Mouse (Mus musculus) midbrain, embryonic 12.5 days (tissue): ENCODE data around the gene Atf7ip. TPM values are rescaled to one million over a fixed set of nuclear protein-coding genes. Genes with fewer than 3 reads are reported as not detected.
A peak's percentile ranks its signal among the peaks of the same experiment; 100 is the strongest.

ENCODE experiments used
- ATAC-seq: fragments of 200-750 bp; cut with Nextera tagmentation; 2 replicates; pipeline ENCODE4 v1.8.0; 2017; ENCODE audit warnings: low read depth, moderate TSS enrichment, moderate library complexity; ENCODE audit not compliant: low FRiP score
- H3K27ac ChIP-seq: fragments of 300-500 bp; sonication (generic); replicated peaks from 2 replicates; pipeline ENCODE4 v1.5.1; 2016; ENCODE audit warnings: mild to moderate bottlenecking
- H3K27me3 ChIP-seq: fragments of 300-500 bp; sonication (generic); 2 replicates; pipeline ENCODE4 v1.6.1; 2016; ENCODE audit warnings: mild to moderate bottlenecking
- H3K36me3 ChIP-seq: fragments of 300-500 bp; sonication (generic); 2 replicates; pipeline ENCODE4 v1.6.1; 2016
- H3K4me1 ChIP-seq: fragments of 300-500 bp; sonication (generic); 2 replicates; pipeline ENCODE4 v1.6.1; 2016
- H3K4me2 ChIP-seq: fragments of 300-500 bp; sonication (generic); replicated peaks from 2 replicates; pipeline ENCODE4 v1.6.1; 2016; ENCODE audit warnings: mild to moderate bottlenecking, moderate library complexity
- H3K4me3 ChIP-seq: fragments of 300-500 bp; sonication (generic); 2 replicates; pipeline ENCODE4 v1.5.1; 2016; ENCODE audit warnings: mild to moderate bottlenecking
- H3K9ac ChIP-seq: fragments of 300-500 bp; sonication (generic); replicated peaks from 2 replicates; pipeline ENCODE4 v1.6.1; 2016; ENCODE audit warnings: mild to moderate bottlenecking, moderate library complexity
- H3K9me3 ChIP-seq: fragments of 300-500 bp; sonication (generic); 2 replicates; pipeline ENCODE4 v1.6.1; 2016; ENCODE audit warnings: mild to moderate bottlenecking
- WGBS: fragments of 180-500 bp; shearing (Covaris S2); methylation state at CpG from one replicate; pipeline ENCODE4 v1.1.7; 2016; 5-methylcytosine and 5-hydroxymethylcytosine counted together
- polyA plus RNA-seq: library from polyadenylated mRNA; unstranded; fragments of >200 nt; fragmentation: Nextera tagmentation; extraction: Ambion mirVana; gene quantifications from 2 replicates; pipeline ENCODE4 v1.2.1, GENCODE M21; 2016

Gene Atf7ip
- polyA plus RNA-seq, 1 experiment from 2014 or later: 61.4 TPM

DNA sequence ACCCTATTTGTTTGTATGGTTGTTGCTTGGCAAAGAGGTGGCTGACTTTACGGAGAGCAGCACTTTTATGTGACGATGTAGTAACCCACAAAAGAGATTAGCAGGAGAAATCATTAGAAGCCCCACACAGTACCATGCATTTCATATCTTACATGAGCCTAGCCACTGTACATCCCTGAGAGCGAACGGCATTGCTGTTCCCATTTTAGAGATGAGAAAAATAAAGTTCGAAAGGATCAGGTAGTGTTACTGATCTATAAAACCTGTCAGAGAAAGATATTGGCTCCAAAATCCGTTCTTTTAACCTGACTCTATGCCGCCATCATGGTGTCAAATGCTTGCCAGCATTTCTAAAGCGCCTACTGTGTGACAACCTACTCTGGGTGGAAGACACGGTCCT is 36.2 kb upstream of the Atf7ip start:
- Histone ChIP-seq H3K4me2 (no peak overlapping the region), H3K36me3 (no peaks in the 10 kb centered on the region), H3K4me3 (no peak overlapping the region), H3K9ac (no peak overlapping the region), H3K27ac (peak overlapping the region; percentile 98), H3K4me1 (peaks cover 25% of the 10 kb centered on the region), H3K27me3 (no peaks in the 10 kb centered on the region), H3K9me3 (peaks cover 9% of the 10 kb centered on the region; the same call in 1 of the 2 replicates)
- 62% methylated on average over 9 of the region's 9 CpGs for WGBS
- no peak for ATAC-seq

DNA sequence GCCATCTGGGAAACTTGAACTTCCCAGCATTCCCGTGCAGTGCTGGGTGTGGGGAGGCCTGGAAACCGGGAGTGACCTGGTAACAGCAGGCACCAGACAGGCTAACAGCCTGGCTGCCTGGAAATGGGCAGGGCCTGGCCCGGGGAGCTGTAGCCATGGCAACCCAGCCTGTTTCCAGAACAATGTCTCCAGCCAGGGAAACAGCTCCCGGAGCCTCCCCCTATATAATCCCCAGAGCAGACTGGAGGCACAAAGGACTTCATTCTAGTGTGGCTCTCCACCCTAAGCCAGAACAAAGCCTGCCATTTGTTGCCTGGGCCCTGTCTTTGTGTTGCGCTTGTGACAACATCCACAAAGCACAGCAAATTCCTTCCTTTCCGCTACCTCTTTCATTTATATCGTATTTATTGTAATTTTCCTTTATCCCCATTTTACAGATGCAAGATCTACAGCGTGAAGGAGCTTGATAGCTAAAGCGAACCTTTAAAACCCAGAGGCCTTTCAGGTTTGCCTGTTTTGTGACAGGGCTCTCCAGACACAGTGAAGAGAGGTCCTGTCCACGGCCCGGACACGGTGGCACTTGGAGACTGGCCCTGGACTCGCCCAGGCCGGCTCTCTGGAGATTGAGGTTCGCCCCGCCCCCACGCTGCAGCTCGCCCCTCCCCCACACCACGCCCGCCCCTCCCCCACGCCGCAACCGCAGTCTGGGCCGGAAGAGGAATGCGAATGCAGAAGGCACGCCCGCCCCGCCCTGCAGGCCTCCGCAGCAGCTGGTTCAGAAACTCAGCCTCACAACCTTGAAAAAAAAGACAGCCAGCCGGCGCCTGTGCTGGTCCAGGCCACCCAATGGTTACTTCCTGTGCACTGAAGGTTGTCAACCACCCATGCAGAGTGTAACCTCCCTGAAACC is 35.4 kb upstream of the Atf7ip start:
- WGBS: 1% methylated on average over 31 of the region's 31 CpGs
- peak overlapping the region; percentile 35; the same call in 1 of the 2 replicates for H3K9ac ChIP-seq
- peak overlapping the region; percentile 98 for H3K27ac ChIP-seq
- peak overlapping the region; percentile 33 for H3K4me2 ChIP-seq
- peaks cover 3% of the 10 kb centered on the region; the same call in 1 of the 2 replicates for H3K9me3 ChIP-seq
- H3K36me3 ChIP-seq: no peaks in the 10 kb centered on the region
- peak; percentile 90 for ATAC-seq
- H3K4me3 ChIP-seq: no peak overlapping the region
- H3K4me1 ChIP-seq: peaks cover 33% of the 10 kb centered on the region
- H3K27me3 ChIP-seq: no peaks in the 10 kb centered on the region

DNA sequence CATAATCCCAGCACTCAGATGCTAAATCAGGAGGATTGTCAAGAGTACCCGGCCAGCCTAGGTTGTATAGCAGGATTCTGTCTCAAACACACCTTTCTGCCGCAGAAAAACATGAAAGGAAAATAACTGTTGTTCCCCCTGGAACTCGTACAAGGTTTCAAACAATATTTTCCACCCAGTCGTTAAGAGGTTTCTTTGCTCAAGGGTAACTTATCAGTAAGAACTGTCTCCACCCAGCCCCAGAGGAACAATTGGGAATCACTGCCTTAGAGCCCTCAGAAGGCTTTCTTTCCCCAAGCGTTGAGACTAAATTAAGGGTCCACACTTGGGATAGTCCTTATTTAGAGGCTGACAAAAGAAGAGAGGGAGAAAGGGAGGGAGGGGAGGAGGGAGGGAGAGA is 34.4 kb upstream of the Atf7ip start:
- no peak for ATAC-seq
- Histone ChIP-seq H3K9me3 (no peaks in the 10 kb centered on the region), H3K4me2 (no peak overlapping the region), H3K9ac (no peak overlapping the region), H3K4me3 (no peak overlapping the region), H3K27ac (peak overlapping the region; percentile 98), H3K36me3 (no peaks in the 10 kb centered on the region), H3K4me1 (peaks cover 31% of the 10 kb centered on the region), H3K27me3 (no peaks in the 10 kb centered on the region)
- 19% methylated on average over 5 of the region's 5 CpGs for WGBS

DNA sequence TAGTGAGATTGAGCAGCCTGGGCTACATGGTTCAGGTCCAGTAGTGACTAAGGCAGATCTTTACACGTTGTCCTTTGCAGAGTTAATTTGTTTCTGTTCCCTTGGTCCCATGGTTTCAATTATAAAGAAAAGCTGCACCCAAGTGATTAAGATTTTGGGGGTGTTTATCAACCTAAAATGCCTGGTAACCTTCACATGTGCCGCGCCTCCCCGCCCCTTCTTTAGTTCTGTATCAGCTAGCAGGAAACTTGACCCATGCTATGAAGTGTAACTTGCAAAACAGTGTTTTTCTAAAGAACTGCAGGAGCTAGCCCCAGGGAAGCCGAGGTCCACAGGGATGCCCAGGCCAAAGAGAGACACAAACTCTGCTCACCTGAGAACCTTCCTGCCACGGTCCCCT is 33.2 kb upstream of the Atf7ip start:
- no peaks in the 10 kb centered on the region for H3K36me3 ChIP-seq
- no peak overlapping the region for H3K9ac ChIP-seq
- no peak overlapping the region for H3K4me2 ChIP-seq
- no peak for ATAC-seq
- H3K4me3 ChIP-seq: no peak overlapping the region
- H3K27me3 ChIP-seq: no peaks in the 10 kb centered on the region
- 68% methylated on average over 6 of the region's 6 CpGs for WGBS
- H3K4me1 ChIP-seq: peaks cover 29% of the 10 kb centered on the region
- no peaks in the 10 kb centered on the region for H3K9me3 ChIP-seq
- no peak overlapping the region for H3K27ac ChIP-seq

DNA sequence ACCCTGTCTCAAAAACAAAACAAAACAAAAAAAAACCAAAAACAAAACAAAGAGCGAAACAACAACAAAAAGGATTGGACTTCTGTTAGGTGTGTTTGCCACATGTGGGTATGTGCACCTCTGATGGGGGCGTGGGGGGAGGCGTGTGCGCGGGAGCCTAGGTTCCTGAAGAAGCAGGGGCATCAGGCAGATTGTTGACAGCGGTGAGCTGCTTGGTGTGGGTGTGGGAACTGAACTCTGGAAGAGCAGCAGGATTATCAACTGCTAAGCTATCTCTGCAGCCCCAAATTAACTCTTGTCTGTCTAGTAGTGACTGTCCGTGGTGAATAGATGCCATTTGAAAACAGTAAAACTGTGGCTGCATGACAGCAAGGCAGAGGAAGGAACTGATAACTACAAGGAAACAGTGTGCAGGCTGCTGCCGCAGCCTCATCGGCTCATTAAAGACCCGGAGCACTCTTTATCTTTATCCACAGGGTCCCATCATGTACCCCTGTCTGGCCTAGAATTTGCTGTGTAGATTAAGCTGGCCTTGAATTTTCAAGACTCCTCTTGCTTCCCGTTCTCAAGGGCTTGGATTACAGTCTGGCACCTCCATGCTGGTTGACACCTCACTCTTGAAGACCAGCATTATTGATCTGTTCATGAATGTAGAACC is 32.4 kb upstream of the Atf7ip start:
- H3K27ac ChIP-seq: no peak overlapping the region
- WGBS: 73% methylated on average over 11 of the region's 11 CpGs

DNA sequence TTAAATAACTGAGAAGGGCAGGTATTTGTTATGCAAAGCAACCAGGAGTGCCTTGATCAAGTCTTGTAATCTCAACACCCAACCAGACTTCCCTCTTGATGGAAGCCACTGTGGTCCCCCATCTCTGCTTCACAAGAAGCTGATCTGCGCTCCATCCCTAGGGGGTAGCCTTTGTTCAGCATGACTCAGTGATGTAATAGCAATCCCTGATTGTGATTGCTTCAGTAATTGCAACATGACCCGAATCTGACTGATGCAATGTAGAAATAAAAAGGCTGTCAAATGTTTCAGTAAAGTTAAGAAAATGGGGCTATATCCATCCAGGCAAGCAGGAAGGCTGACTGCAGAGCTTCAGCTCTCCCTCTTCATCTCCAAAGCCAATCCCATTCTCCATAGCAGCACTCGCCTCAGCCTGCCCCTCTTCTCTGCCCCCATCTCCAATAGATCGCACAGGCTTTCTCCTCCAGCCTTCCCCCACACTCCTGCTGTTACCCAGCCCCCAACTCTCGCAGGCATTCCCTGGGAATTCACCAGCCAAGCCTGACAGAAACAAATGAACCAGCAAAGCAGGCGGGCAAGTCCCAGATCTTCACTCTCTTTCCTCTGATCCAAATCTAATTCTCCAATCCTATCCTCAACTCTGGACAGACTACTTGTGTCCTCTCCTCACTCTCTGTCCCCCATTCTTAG is 30.7 kb upstream of the Atf7ip start:
- Histone ChIP-seq H3K4me1 (peaks cover 19% of the 10 kb centered on the region), H3K4me2 (no peak overlapping the region), H3K36me3 (no peaks in the 10 kb centered on the region), H3K9ac (no peak overlapping the region), H3K4me3 (no peak overlapping the region), H3K27ac (peak overlapping the region; percentile 11; the same call in 1 of the 2 replicates), H3K27me3 (no peaks in the 10 kb centered on the region), H3K9me3 (no peaks in the 10 kb centered on the region)
- 13% methylated on average over 6 of the region's 6 CpGs for whole genome bisulfite sequencing
- no peak for ATAC-seq

More for the DNA sequence above, 32.4 kb upstream of the Atf7ip start:
- H3K4me2 ChIP-seq: no peak overlapping the region
- peaks cover 29% of the 10 kb centered on the region for H3K4me1 ChIP-seq
- ATAC-seq: no peak
- no peaks in the 10 kb centered on the region for H3K36me3 ChIP-seq
- H3K27me3 ChIP-seq: no peaks in the 10 kb centered on the region
- H3K4me3 ChIP-seq: no peak overlapping the region
- no peak overlapping the region for H3K9ac ChIP-seq
- H3K9me3 ChIP-seq: no peaks in the 10 kb centered on the region

DNA sequence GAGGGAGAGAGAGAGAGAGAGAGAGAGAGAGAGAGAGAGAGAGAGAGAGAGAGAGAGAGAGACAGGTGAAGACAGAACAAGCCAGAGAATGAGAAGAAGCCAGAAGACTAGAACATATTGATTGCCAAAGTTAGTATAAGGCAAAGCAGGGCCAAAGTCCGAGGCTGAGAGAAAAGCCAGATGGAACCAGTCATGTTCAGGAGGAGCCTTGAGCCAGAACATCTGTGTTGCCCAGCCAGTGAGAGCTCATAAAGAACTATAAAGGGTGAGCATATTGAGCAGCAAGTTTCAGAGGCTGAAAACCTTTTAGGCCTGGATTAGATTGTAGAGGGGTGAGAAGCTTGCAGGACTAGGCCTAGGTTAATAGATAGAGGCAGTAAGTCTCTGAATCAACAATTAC is 28.1 kb upstream of the Atf7ip start:
- H3K27ac ChIP-seq: no peak overlapping the region
- 86% methylated on average over 1 of the region's 1 CpGs for WGBS
- H3K4me3 ChIP-seq: no peak overlapping the region
- peaks cover 13% of the 10 kb centered on the region for H3K4me1 ChIP-seq
- no peak overlapping the region for H3K9ac ChIP-seq
- H3K9me3 ChIP-seq: peaks cover 5% of the 10 kb centered on the region; the same call in 1 of the 2 replicates
- no peak for ATAC-seq
- H3K36me3 ChIP-seq: no peaks in the 10 kb centered on the region
- no peaks in the 10 kb centered on the region for H3K27me3 ChIP-seq
- H3K4me2 ChIP-seq: no peak overlapping the region

DNA sequence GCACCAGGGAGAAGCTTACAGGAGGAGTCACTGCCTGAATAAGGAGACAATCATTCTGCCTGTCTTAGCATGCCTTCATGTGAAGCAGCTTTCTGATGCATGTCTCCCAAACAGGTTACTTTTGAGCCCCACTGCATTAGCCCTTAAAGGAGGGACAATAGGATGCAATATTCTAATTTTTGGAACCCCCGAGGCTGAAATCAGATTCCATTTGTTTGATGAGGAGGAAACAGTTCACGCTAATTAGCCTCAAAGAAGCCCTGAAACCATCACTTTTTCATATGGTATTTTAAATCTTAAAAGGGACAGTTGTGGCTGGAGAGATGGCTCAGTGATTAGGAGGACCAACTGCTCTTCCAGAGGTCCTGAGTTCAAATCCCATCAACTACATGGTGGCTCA is 22.4 kb upstream of the Atf7ip start:
- Histone ChIP-seq H3K27me3 (no peaks in the 10 kb centered on the region), H3K4me1 (peaks cover 3% of the 10 kb centered on the region; the same call in 1 of the 2 replicates), H3K4me3 (no peak overlapping the region), H3K9ac (no peak overlapping the region), H3K4me2 (no peak overlapping the region), H3K27ac (no peak overlapping the region), H3K36me3 (no peaks in the 10 kb centered on the region), H3K9me3 (peaks cover 5% of the 10 kb centered on the region; the same call in 1 of the 2 replicates)
- no peak for ATAC-seq
- WGBS: 84% methylated on average over 2 of the region's 2 CpGs

DNA sequence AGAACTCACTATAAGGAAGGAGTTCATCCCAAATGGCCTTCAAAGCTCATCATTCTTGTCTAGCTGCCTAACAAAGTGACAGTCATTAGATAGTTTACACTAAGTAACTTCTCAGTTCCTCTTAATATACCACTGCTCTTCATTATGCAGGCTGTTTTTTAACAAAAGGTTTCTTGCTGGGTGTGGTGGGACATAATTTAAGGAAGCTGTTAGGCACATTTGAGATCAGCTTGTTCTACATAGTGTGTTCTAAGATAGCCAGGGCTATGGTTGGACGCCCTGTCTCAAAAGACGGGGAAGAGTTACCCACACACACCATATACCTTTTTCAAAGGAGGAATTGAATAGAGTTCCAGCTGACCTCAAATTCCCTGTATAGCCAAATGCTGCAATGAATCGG is 21.9 kb upstream of the Atf7ip start:
- Histone ChIP-seq H3K4me1 (peaks cover 3% of the 10 kb centered on the region; the same call in 1 of the 2 replicates), H3K4me3 (no peak overlapping the region), H3K4me2 (no peak overlapping the region), H3K9me3 (peaks cover 5% of the 10 kb centered on the region; the same call in 1 of the 2 replicates), H3K27me3 (no peaks in the 10 kb centered on the region), H3K27ac (no peak overlapping the region), H3K36me3 (no peaks in the 10 kb centered on the region), H3K9ac (no peak overlapping the region)
- WGBS: 94% methylated on average over 3 of the region's 3 CpGs
- no peak for ATAC-seq

DNA sequence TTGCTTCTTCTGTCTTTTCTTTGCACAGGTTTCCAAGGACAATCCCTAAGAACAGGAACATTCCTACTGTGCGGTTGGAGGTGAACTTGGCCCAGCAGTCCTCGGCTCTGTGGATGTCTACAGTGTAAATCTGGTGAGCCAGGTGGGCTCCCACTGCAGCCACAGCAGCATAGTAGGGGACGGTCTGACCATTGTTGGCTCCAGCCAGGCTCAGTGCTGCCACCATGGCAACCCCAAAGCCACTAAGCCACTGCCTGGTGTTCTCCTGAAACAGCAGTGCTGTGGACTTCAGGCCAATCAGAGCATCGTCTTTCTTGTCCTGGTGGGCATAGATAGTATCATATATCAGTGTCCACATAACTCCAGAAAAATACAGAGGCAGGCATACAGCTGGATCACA is 19.8 kb upstream of the Atf7ip start:
- ATAC-seq: no peak
- peaks cover 3% of the 10 kb centered on the region; the same call in 1 of the 2 replicates for H3K4me1 ChIP-seq
- no peak overlapping the region for H3K4me2 ChIP-seq
- H3K9ac ChIP-seq: no peak overlapping the region
- peaks cover under 1% of the 10 kb centered on the region; the same call in 1 of the 2 replicates for H3K9me3 ChIP-seq
- H3K36me3 ChIP-seq: no peaks in the 10 kb centered on the region
- H3K4me3 ChIP-seq: no peak overlapping the region
- 55% methylated on average over 4 of the region's 4 CpGs for WGBS
- no peak overlapping the region for H3K27ac ChIP-seq
- H3K27me3 ChIP-seq: no peaks in the 10 kb centered on the region

DNA sequence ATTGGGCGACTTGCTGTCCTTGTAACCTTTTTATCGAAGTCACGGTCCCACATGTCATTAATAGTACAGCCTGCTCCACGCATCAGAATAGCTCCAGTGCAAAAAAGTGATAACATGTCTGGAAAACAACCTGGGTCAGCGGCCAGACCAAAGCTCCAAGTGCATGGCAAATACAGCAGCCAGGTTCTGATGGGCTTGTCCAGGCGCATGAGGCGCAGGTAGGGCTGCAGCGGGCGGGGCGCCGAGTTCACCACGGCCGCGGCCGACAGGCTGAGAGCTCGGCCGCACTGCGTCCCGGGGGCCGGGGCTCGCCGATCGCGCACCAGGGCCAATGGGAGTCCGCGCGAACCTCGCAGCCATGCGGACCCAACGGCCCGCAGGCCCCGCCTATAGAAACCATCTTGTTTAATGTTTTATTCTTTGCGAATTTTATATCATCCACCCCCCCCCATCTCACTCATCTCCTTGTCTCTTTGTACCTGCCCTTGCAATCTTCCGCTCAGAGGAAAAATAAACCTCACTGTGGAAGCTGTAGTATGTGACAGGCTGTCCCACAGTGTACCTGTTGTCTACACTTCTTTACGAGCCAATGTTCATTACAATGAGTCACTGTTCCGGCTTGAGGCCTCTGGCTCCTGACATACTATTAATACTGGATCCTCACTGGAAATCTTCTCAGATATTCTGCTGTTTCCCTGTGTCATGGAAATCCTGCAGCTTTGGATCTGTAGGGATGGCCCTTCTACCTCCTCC is 19.0 kb upstream of the Atf7ip start:
- peak; percentile 52; the same call in 1 of the 2 replicates for ATAC-seq
- Histone ChIP-seq H3K9ac (no peak overlapping the region), H3K27me3 (no peaks in the 10 kb centered on the region), H3K9me3 (no peaks in the 10 kb centered on the region), H3K36me3 (no peaks in the 10 kb centered on the region), H3K4me2 (peak overlapping the region; percentile 34), H3K4me3 (no peak overlapping the region), H3K4me1 (peaks cover 3% of the 10 kb centered on the region; the same call in 1 of the 2 replicates), H3K27ac (no peak overlapping the region)
- WGBS: 35% methylated on average over 36 of the region's 36 CpGs
